Mouse (Mus musculus): Measurements from ENCODE around the gene Xylt1. TPM values are rescaled to one million over a fixed set of nuclear protein-coding genes. Genes with fewer than 3 reads are reported as not detected.

Gene Xylt1
- polyA plus RNA-seq, 1 experiment: 16.4 TPM

GRCm38 (mm10) chr7:117555735-117556134, 175.0 kb downstream of the Xylt1 start:
- TF ChIP-seq CTCF (IDR thresholded peaks at IDR 0.05; ENCODE audit: control insufficient read depth, insufficient read depth, low read length) (no peak), POLR2A (IDR thresholded peaks at IDR 0.05; ENCODE audit: borderline replicate concordance, control insufficient read depth, low read depth, low read length) (no peak)
- WGBS: 71% methylated on average over 2 of the region's 2 CpGs
- H3K4me3 ChIP-seq (replicated peaks; ENCODE audit: control insufficient read depth, low read depth, low read length): no peak overlapping the region
- H3K27ac ChIP-seq (ENCODE audit: control insufficient read depth, insufficient read depth, low read depth, low read length, poor library complexity): no peak overlapping the region
- H3K4me1 ChIP-seq (ENCODE audit: control insufficient read depth, insufficient read depth, low read length): peaks cover 2% of the 10 kb centered on the region; the same call in 1 of the 2 replicates

- Histone ChIP-seq H3K4me1 (ENCODE audit: control insufficient read depth, insufficient read depth, low read length) (no peaks in the 10 kb centered on the region), H3K27ac (ENCODE audit: control insufficient read depth, insufficient read depth, low read depth, low read length, poor library complexity) (no peak overlapping the region), H3K4me3 (replicated peaks; ENCODE audit: control insufficient read depth, low read depth, low read length) (no peak overlapping the region)
- 87% methylated on average over 2 of the region's 2 CpGs for whole genome bisulfite sequencing
- TF ChIP-seq POLR2A (IDR thresholded peaks at IDR 0.05; ENCODE audit: borderline replicate concordance, control insufficient read depth, low read depth, low read length) (no peak), CTCF (IDR thresholded peaks at IDR 0.05; ENCODE audit: control insufficient read depth, insufficient read depth, low read length) (no peak)
Measured at GRCm38 (mm10) chr7:117558166-117558565, 177.4 kb downstream of the Xylt1 start.

GRCm38 (mm10) chr7:117559051-117559450, 178.3 kb downstream of the Xylt1 start:
- no peaks in the 10 kb centered on the region for H3K4me1 ChIP-seq (ENCODE audit: control insufficient read depth, insufficient read depth, low read length)
- no peak overlapping the region for H3K4me3 ChIP-seq (replicated peaks; ENCODE audit: control insufficient read depth, low read depth, low read length)
- WGBS: 56% methylated on average over 3 of the region's 3 CpGs
- no peak overlapping the region for H3K27ac ChIP-seq (ENCODE audit: control insufficient read depth, insufficient read depth, low read depth, low read length, poor library complexity)
- no peak for TF ChIP-seq CTCF (IDR thresholded peaks at IDR 0.05; ENCODE audit: control insufficient read depth, insufficient read depth, low read length)
- no peak for TF ChIP-seq POLR2A (IDR thresholded peaks at IDR 0.05; ENCODE audit: borderline replicate concordance, control insufficient read depth, low read depth, low read length)

- Histone ChIP-seq H3K4me1 (ENCODE audit: control insufficient read depth, insufficient read depth, low read length) (peaks cover 4% of the 10 kb centered on the region), H3K4me3 (replicated peaks; ENCODE audit: control insufficient read depth, low read depth, low read length) (no peak overlapping the region), H3K27ac (ENCODE audit: control insufficient read depth, insufficient read depth, low read depth, low read length, poor library complexity) (no peak overlapping the region)
- 85% methylated on average over 9 of the region's 9 CpGs for WGBS
- TF ChIP-seq POLR2A (IDR thresholded peaks at IDR 0.05; ENCODE audit: borderline replicate concordance, control insufficient read depth, low read depth, low read length) (no peak), CTCF (IDR thresholded peaks at IDR 0.05; ENCODE audit: control insufficient read depth, insufficient read depth, low read length) (no peak)
Measured at GRCm38 (mm10) chr7:117563939-117564499, 183.2 kb downstream of the Xylt1 start.

- no peak overlapping the region for H3K27ac ChIP-seq (ENCODE audit: control insufficient read depth, insufficient read depth, low read depth, low read length, poor library complexity)
- TF ChIP-seq POLR2A (IDR thresholded peaks at IDR 0.05; ENCODE audit: borderline replicate concordance, control insufficient read depth, low read depth, low read length) (no peak), CTCF (IDR thresholded peaks at IDR 0.05; ENCODE audit: control insufficient read depth, insufficient read depth, low read length) (no peak)
- WGBS: 87% methylated on average over 4 of the region's 4 CpGs
- H3K4me3 ChIP-seq (replicated peaks; ENCODE audit: control insufficient read depth, low read depth, low read length): no peak overlapping the region
- peaks cover 4% of the 10 kb centered on the region for H3K4me1 ChIP-seq (ENCODE audit: control insufficient read depth, insufficient read depth, low read length)
Measured at GRCm38 (mm10) chr7:117564627-117565026, 183.8 kb downstream of the Xylt1 start.

- TF ChIP-seq POLR2A (IDR thresholded peaks at IDR 0.05; ENCODE audit: borderline replicate concordance, control insufficient read depth, low read depth, low read length) (no peak), CTCF (IDR thresholded peaks at IDR 0.05; ENCODE audit: control insufficient read depth, insufficient read depth, low read length) (peak; percentile 9; the same call in 1 of the 2 replicates)
- no peak overlapping the region for H3K4me3 ChIP-seq (replicated peaks; ENCODE audit: control insufficient read depth, low read depth, low read length)
- 85% methylated on average over 2 of the region's 2 CpGs for WGBS
- peaks cover 4% of the 10 kb centered on the region for H3K4me1 ChIP-seq (ENCODE audit: control insufficient read depth, insufficient read depth, low read length)
- no peak overlapping the region for H3K27ac ChIP-seq (ENCODE audit: control insufficient read depth, insufficient read depth, low read depth, low read length, poor library complexity)
Measured at GRCm38 (mm10) chr7:117566115-117566514, 185.3 kb downstream of the Xylt1 start.

GRCm38 (mm10) chr7:117566833-117567232, 186.1 kb downstream of the Xylt1 start:
- Histone ChIP-seq H3K27ac (ENCODE audit: control insufficient read depth, insufficient read depth, low read depth, low read length, poor library complexity) (no peak overlapping the region), H3K4me1 (ENCODE audit: control insufficient read depth, insufficient read depth, low read length) (peaks cover 4% of the 10 kb centered on the region), H3K4me3 (replicated peaks; ENCODE audit: control insufficient read depth, low read depth, low read length) (no peak overlapping the region)
- TF ChIP-seq POLR2A (IDR thresholded peaks at IDR 0.05; ENCODE audit: borderline replicate concordance, control insufficient read depth, low read depth, low read length) (no peak), CTCF (IDR thresholded peaks at IDR 0.05; ENCODE audit: control insufficient read depth, insufficient read depth, low read length) (no peak)
- 71% methylated on average over 1 of the region's 1 CpGs for WGBS

GRCm38 (mm10) chr7:117567252-117567651, 186.5 kb downstream of the Xylt1 start:
- Histone ChIP-seq H3K4me1 (ENCODE audit: control insufficient read depth, insufficient read depth, low read length) (peaks cover 4% of the 10 kb centered on the region), H3K27ac (ENCODE audit: control insufficient read depth, insufficient read depth, low read depth, low read length, poor library complexity) (peak overlapping the region; percentile 54), H3K4me3 (replicated peaks; ENCODE audit: control insufficient read depth, low read depth, low read length) (no peak overlapping the region)
- TF ChIP-seq POLR2A (IDR thresholded peaks at IDR 0.05; ENCODE audit: borderline replicate concordance, control insufficient read depth, low read depth, low read length) (no peak), CTCF (IDR thresholded peaks at IDR 0.05; ENCODE audit: control insufficient read depth, insufficient read depth, low read length) (no peak)
- WGBS: 80% methylated on average over 5 of the region's 5 CpGs
